Mouse (Mus musculus) thymus, adult 2 months (tissue): Measurements from ENCODE around the gene Hmga1b.

ENCODE experiments used
- CTCF ChIP-seq: fragments of 200-500 bp; IDR thresholded peaks from 2 replicates; pipeline ENCODE4 v1.5.1; 2012; ENCODE audit warnings: mild to moderate bottlenecking, control low read depth, low read length, moderate library complexity, borderline replicate concordance; ENCODE audit not compliant: control insufficient read depth, poor library complexity, insufficient read depth; ENCODE audit errors: extremely low read depth
- POLR2A ChIP-seq: fragments of 200-500 bp; IDR thresholded peaks from 2 replicates; pipeline ENCODE4 v1.6.1; 2012; ENCODE audit warnings: mild to moderate bottlenecking, low read length, control low read depth, moderate library complexity; ENCODE audit not compliant: control insufficient read depth, poor library complexity, insufficient read depth; ENCODE audit errors: extremely low read depth

DNA sequence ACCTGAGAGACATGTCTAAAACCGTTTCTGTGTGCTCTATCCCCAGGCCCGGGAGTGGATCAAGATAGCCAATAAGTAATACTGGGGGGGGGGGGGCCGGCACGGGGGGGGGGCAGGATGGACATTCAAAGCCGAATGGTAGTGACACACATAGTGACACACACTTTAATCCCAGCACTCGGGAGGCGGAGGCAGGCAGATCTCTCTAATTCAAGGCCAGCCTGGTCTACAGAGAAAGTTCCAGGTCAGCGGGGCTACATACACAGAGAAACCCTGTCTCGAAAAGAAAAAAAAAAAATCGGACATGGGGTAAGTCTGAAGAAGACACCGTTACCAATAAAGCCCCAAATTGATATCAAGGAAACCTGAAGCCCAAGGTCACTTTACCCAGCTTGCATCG is 35.0 kb upstream of the Hmga1b start:
- TF ChIP-seq CTCF (no peak), POLR2A (no peak)
